Mouse (Mus musculus) small intestine, adult 10 weeks (tissue): ENCODE measurements around the gene Plscr4. TPM values are rescaled to one million over a fixed set of nuclear protein-coding genes. Genes with fewer than 3 reads are reported as not detected.

ENCODE experiments used
- polyA plus RNA-seq: library from polyadenylated mRNA; stranded (reverse); fragments of 350-450 nt; fragmentation: Illumina TruSeq; extraction: RNeasy Lipid Tissue Mini Kit (QIAGEN cat#74804); gene quantifications from one replicate; pipeline ENCODE4 v1.2.3, GENCODE M21; 2014; ENCODE audit warnings: low replicate concordance

The Plscr4 gene
- 40.7 TPM for polyA plus RNA-seq

GRCm38 (mm10) chr9:92457261-92458058 lies at the start of gene Plscr4:
TSS of gene Plscr4 (plus strand) at chr9:92457373.

Other genes starting within 250 kb of the Plscr4 start
- 65.2 TPM for gene Plscr1, start 207.6 kb upstream of the Plscr4 start, polyA plus RNA-seq
- 11.5 TPM for gene Plscr2, start 181.8 kb upstream of the Plscr4 start, polyA plus RNA-seq
- not detected for gene 1700057G04Rik, start 148.0 kb upstream of the Plscr4 start, polyA plus RNA-seq
- gene Plod2, start 84.8 kb downstream of the Plscr4 start, polyA plus RNA-seq, result 12.7 TPM